Mouse (Mus musculus): ENCODE data around the gene Sh3glb2.

DNA sequence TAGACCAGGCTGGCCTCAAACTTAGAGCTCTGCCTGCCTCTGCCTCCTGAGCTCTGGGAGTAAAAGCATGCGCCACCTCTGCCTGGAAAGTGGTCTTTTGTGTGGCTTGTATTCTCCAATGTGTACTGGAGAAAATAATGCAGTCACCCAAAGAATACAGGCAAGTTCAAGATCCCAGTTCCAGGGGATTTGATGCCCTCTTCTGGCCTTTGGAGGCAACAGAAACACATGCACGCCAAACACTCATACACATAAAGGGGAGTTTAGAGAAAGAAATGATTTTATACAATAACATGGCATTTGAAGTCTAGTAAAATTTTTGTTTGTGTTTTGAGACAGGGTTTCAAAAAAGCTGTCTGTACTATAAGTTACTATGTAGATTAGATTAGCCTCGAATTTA lies 59.6 kb downstream of the Sh3glb2 start:
- TF ChIP-seq CTCF (IDR thresholded peaks at IDR 0.05; ENCODE audit: low read depth, low read length) (no peak), POLR2A (IDR thresholded peaks at IDR 0.05; ENCODE audit: extremely low read depth, insufficient read depth, low read length) (no peak)
